Mouse (Mus musculus) stomach, embryonic 14.5 days (tissue): ENCODE data around the gene Tchp. TPM values are rescaled to one million over a fixed set of nuclear protein-coding genes. Genes with fewer than 3 reads are reported as not detected.

Experiments
- ATAC-seq: fragments of 200-750 bp; cut with Nextera tagmentation; 2 replicates; pipeline ENCODE4 v1.8.0; 2017; ENCODE audit warnings: low read depth, moderate TSS enrichment; ENCODE audit not compliant: insufficient number of reproducible peaks, insufficient read depth, low FRiP score
- H3K27ac ChIP-seq: fragments of 300-500 bp; sonication (generic); 2 replicates; pipeline ENCODE4 v1.5.1; 2014; ENCODE audit warnings: mild to moderate bottlenecking, low read length, moderate library complexity, mixed read lengths
- H3K27me3 ChIP-seq: fragments of 300-500 bp; sonication (generic); 2 replicates; pipeline ENCODE4 v1.6.1; 2014; ENCODE audit warnings: low read length, control low read depth, mixed read lengths; ENCODE audit not compliant: control insufficient read depth, insufficient read depth
- H3K36me3 ChIP-seq: fragments of 300-500 bp; sonication (generic); 2 replicates; pipeline ENCODE4 v1.6.1; 2014; ENCODE audit warnings: mild to moderate bottlenecking, control low read depth, low read length, moderate library complexity, mixed read lengths; ENCODE audit not compliant: control insufficient read depth, insufficient read depth
- H3K4me1 ChIP-seq: fragments of 300-500 bp; sonication (generic); 2 replicates; pipeline ENCODE4 v1.6.1; 2014; ENCODE audit warnings: low read length, control low read depth, mixed read lengths; ENCODE audit not compliant: control insufficient read depth, insufficient read depth
- H3K4me2 ChIP-seq: fragments of 300-500 bp; sonication (generic); replicated peaks from 2 replicates; pipeline ENCODE4 v1.6.1; 2014; ENCODE audit warnings: low read depth, low read length, control low read depth
- H3K4me3 ChIP-seq: fragments of 300-500 bp; sonication (generic); 2 replicates; pipeline ENCODE4 v1.5.1; 2014; ENCODE audit warnings: low read depth, low read length, control low read depth
- H3K9ac ChIP-seq: fragments of 300-500 bp; sonication (generic); replicated peaks from 2 replicates; pipeline ENCODE4 v1.6.1; 2014; ENCODE audit warnings: low read depth, mild to moderate bottlenecking, control low read depth, low read length, moderate library complexity, mixed read lengths
- H3K9me3 ChIP-seq: fragments of 300-500 bp; sonication (generic); 2 replicates; pipeline ENCODE4 v1.6.1; 2016; ENCODE audit warnings: low read depth, low read length, control low read depth; ENCODE audit not compliant: control insufficient read depth
- WGBS: fragments of 180-500 bp; shearing (Covaris S2); extraction: QIAGEN DNeasy Blood & Tissue Kit; methylation state at CpG from one replicate; pipeline ENCODE4 v1.1.7; 2014; 5-methylcytosine and 5-hydroxymethylcytosine counted together
- polyA plus RNA-seq: library from polyadenylated mRNA; unstranded; fragments of >200 nt; fragmentation: Nextera tagmentation; extraction: Ambion mirVana; gene quantifications from 2 replicates; pipeline ENCODE4 v1.2.1, GENCODE M21; 2014

Gene Tchp
- polyA plus RNA-seq, 1 experiment from 2014 or later: 14.1 TPM

DNA sequence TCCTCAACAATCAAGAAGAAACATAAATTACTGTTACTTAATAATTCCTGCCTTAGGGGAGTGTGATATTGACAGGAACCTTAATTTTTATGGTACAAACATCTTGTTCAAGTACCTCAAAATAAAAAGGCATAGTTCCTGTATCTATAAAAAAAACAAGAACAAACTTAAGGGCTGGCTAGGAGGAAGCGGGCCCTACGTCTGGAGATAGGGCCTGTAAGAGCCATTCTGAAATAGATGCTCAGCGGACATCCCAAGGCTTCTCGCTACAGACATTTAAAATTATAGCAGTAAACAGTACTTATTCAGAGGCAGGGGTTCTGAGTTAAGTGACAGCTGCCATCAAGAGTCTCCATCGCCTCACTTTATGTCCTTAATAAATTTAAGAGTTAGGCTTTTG lies 40.0 kb downstream of the Tchp start:
- 92% methylated on average over 5 of the region's 5 CpGs for WGBS
- ATAC-seq: no peak

GRCm38 (mm10) chr5:114750325-114750724 lies 42.8 kb downstream of the Tchp start:
- no peak overlapping the region for H3K4me3 ChIP-seq
- no peak overlapping the region for H3K27ac ChIP-seq
- WGBS: 95% methylated on average over 10 of the region's 10 CpGs
- H3K9ac ChIP-seq: no peak overlapping the region
- no peak overlapping the region for H3K4me2 ChIP-seq
- no peaks in the 10 kb centered on the region for H3K27me3 ChIP-seq
- no peak for ATAC-seq
- H3K9me3 ChIP-seq: no peaks in the 10 kb centered on the region
- no peaks in the 10 kb centered on the region for H3K4me1 ChIP-seq
- peaks cover 47% of the 10 kb centered on the region for H3K36me3 ChIP-seq

More for the DNA sequence above, 40.0 kb downstream of the Tchp start:
- no peak overlapping the region for H3K9ac ChIP-seq
- peaks cover 55% of the 10 kb centered on the region for H3K36me3 ChIP-seq
- H3K4me3 ChIP-seq: no peak overlapping the region
- H3K27me3 ChIP-seq: no peaks in the 10 kb centered on the region
- H3K27ac ChIP-seq: no peak overlapping the region
- no peaks in the 10 kb centered on the region for H3K9me3 ChIP-seq
- H3K4me1 ChIP-seq: no peaks in the 10 kb centered on the region
- no peak overlapping the region for H3K4me2 ChIP-seq

DNA sequence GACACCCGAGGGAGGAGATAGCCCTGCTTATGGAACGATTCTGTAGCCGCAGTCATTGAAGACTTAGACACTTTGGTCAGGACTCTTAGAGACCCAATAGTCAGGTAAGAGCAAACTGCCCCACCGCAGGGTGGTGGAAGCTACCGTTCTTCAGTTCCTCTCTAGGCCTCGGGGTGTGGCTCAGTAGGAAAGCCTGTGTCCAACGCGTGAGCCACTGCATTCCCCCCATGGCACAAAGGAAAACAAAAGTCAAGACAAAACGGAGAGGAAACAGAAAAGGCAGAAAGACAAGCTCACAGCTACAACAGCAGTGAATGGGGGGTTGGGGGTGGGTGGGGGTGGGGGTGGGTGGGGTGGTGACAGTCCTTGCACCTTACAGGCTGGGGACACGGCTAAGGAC lies 44.8 kb downstream of the Tchp start:
- H3K9ac ChIP-seq: no peak overlapping the region
- 77% methylated on average over 10 of the region's 10 CpGs for WGBS
- no peaks in the 10 kb centered on the region for H3K4me1 ChIP-seq
- no peaks in the 10 kb centered on the region for H3K27me3 ChIP-seq
- no peak overlapping the region for H3K4me3 ChIP-seq
- no peak overlapping the region for H3K4me2 ChIP-seq
- no peak overlapping the region for H3K27ac ChIP-seq
- ATAC-seq: no peak
- no peaks in the 10 kb centered on the region for H3K9me3 ChIP-seq
- peaks cover 51% of the 10 kb centered on the region for H3K36me3 ChIP-seq

DNA sequence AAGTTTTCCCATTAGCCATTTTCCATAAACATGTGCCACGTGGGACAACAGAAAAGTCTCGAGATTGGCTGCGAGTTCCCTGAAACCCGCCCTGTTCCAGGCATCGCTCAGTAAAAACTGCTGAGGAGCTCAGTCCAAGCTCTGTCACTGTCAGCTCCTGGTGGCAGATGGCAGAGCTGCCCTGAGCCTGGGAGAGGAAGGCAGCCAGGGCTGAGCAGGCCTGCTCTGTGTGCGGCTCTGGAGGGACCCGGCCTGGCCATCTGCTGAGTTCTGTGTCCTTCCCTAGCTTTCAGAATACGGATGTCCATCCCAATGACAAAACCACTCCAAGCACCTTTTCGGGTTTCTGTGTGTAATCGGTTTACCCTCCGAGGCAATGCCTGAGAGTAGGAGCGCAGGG lies 45.8 kb downstream of the Tchp start:
- WGBS: 89% methylated on average over 12 of the region's 12 CpGs
- Histone ChIP-seq H3K4me3 (no peak overlapping the region), H3K9ac (no peak overlapping the region), H3K27ac (no peak overlapping the region), H3K4me2 (no peak overlapping the region), H3K27me3 (no peaks in the 10 kb centered on the region), H3K4me1 (no peaks in the 10 kb centered on the region), H3K36me3 (peaks cover 49% of the 10 kb centered on the region), H3K9me3 (no peaks in the 10 kb centered on the region)
- no peak for ATAC-seq

DNA sequence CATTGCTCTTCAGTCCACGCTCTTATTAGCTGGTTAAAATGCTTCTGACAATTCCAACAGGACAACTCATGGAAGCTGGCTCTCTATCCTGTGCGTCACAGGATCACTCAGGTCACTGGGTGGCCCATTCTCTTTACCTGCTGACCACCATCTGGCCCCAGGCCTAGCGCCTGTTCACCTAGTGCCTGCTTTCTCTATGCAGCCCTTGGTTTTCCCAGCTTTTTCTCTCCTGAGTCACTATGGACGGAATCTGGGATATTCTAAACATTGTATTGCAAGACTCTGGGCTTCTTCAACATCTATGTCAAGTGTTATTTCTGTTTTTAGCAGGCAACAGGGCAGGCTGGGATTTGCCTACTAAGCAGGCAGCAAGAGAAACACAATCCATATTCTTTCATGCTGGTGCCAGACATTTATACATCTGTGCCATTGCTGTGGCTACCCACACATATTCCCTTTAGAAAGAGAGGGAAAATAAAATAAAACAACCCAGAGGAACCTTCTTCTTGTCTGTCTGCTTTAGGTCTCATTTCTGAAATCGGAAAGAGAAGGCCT lies 52.1 kb downstream of the Tchp start:
- ATAC-seq: no peak
- H3K36me3 ChIP-seq: peaks cover 46% of the 10 kb centered on the region
- 91% methylated on average over 5 of the region's 5 CpGs for WGBS

DNA sequence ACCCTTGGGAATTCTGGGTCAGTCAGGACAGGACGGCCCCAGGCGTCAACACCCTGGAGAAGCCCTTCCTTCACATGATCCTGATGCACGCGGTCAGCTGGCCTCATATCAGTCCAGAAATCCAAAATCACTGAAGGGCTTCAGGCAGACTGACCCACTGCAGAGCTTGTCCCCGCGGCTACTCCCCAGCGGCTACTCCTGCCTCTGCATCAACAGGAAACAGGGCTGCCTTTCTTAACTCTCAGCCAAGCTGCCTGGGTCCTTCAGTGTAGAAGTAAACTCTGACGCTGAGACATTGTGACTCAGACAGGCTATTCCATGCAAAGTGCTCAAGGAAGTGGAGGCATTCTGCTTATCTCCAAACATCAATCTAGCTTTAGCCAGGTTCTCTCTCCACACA lies 54.4 kb downstream of the Tchp start:
- Histone ChIP-seq H3K4me1 (no peaks in the 10 kb centered on the region), H3K9ac (no peak overlapping the region), H3K4me3 (no peak overlapping the region), H3K36me3 (peaks cover 51% of the 10 kb centered on the region), H3K4me2 (no peak overlapping the region), H3K27me3 (no peaks in the 10 kb centered on the region), H3K27ac (no peak overlapping the region), H3K9me3 (no peaks in the 10 kb centered on the region)
- ATAC-seq: no peak
- WGBS: 89% methylated on average over 8 of the region's 8 CpGs

More for the DNA sequence above, 52.1 kb downstream of the Tchp start:
- H3K9me3 ChIP-seq: no peaks in the 10 kb centered on the region
- H3K4me1 ChIP-seq: no peaks in the 10 kb centered on the region
- H3K4me3 ChIP-seq: no peak overlapping the region
- H3K9ac ChIP-seq: no peak overlapping the region
- no peak overlapping the region for H3K27ac ChIP-seq
- no peaks in the 10 kb centered on the region for H3K27me3 ChIP-seq
- H3K4me2 ChIP-seq: no peak overlapping the region

- H3K27me3 ChIP-seq: no peaks in the 10 kb centered on the region
- no peak for ATAC-seq
- no peak overlapping the region for H3K4me3 ChIP-seq
- no peaks in the 10 kb centered on the region for H3K9me3 ChIP-seq
- H3K4me2 ChIP-seq: no peak overlapping the region
- 91% methylated on average over 18 of the region's 18 CpGs for WGBS
- peaks cover 32% of the 10 kb centered on the region for H3K36me3 ChIP-seq
- no peak overlapping the region for H3K27ac ChIP-seq
- no peaks in the 10 kb centered on the region for H3K4me1 ChIP-seq
- no peak overlapping the region for H3K9ac ChIP-seq
Observed at GRCm38 (mm10) chr5:114764812-114765735, 57.5 kb downstream of the Tchp start.

- no peak for ATAC-seq
- WGBS: 85% methylated on average over 8 of the region's 8 CpGs
- no peaks in the 10 kb centered on the region for H3K9me3 ChIP-seq
- no peak overlapping the region for H3K9ac ChIP-seq
- no peaks in the 10 kb centered on the region for H3K27me3 ChIP-seq
- H3K4me3 ChIP-seq: no peak overlapping the region
- no peak overlapping the region for H3K27ac ChIP-seq
- no peaks in the 10 kb centered on the region for H3K4me1 ChIP-seq
- H3K36me3 ChIP-seq: peaks cover 20% of the 10 kb centered on the region
- H3K4me2 ChIP-seq: no peak overlapping the region
Observed at GRCm38 (mm10) chr5:114766686-114767085, 59.1 kb downstream of the Tchp start.
